ENCODE assay signal across 8 mouse cellular contexts in the genomic region with DNA sequence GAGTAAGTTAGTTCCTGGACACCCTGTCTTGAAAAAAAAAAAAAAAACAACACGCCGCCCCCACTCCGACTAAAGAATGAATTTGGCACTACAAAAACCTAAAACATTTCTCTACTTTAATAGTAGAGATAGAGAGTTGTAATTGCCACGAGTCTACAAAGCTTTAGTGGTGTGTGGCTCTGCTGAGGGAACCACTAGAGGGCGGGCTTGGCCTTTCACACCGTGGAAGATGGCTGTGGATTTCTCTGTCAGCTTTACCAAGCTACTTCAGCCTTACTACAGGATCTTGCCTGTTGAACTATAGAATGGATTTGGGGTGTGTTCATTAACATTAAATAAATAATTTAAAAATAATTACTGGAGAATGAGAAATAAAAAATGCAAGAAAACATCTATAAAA. TPM values are rescaled to one million over a fixed set of nuclear protein-coding genes. Genes with fewer than 3 reads are reported as not detected.
DNase-seq lines count a peak whose midpoint lies in the region; ATAC-seq and TF ChIP-seq lines count a peak whose summit lies in the region.

No protein-coding gene starts in this region.

- H3K4me3 ChIP-seq in G1E (ENCODE audit: low read depth, low read length) = no peak overlapping the region
- no peak overlapping the region for H3K4me3 ChIP-seq in forebrain, embryonic 15.5 days
- no peak overlapping the region for H3K4me3 ChIP-seq in hindbrain, embryonic 11.5 days (ENCODE audit: low read depth, low read length)

- H3K36me3 ChIP-seq in G1E (replicated peaks) = no peaks in the 10 kb centered on the region
- no peaks in the 10 kb centered on the region for H3K36me3 ChIP-seq in forebrain, embryonic 15.5 days
- H3K36me3 ChIP-seq in hindbrain, embryonic 11.5 days (ENCODE audit: control insufficient read depth, insufficient read depth, low read length) = no peaks in the 10 kb centered on the region

- WGBS in forebrain, embryonic 15.5 days = 12% methylated on average over 6 of the region's 6 CpGs
- 22% methylated on average over 6 of the region's 6 CpGs for WGBS in hindbrain, embryonic 11.5 days

- peak; percentile 51; the same call in 1 of the 2 replicates for ATAC-seq in G1E (ENCODE audit: extremely low read depth, insufficient number of reproducible peaks, low FRiP score, poor library complexity, severe bottlenecking)
- ATAC-seq in forebrain, embryonic 15.5 days (replicated peaks) = peak; percentile 89
- peak; percentile 61; the same call in 1 of the 2 replicates for ATAC-seq in hindbrain, embryonic 11.5 days (ENCODE audit: low FRiP score)

- peaks cover 23% of the 10 kb centered on the region for H3K27me3 ChIP-seq in G1E (ENCODE audit: insufficient read depth, low read length)
- no peaks in the 10 kb centered on the region for H3K27me3 ChIP-seq in forebrain, embryonic 15.5 days
- H3K27me3 ChIP-seq in hindbrain, embryonic 11.5 days (ENCODE audit: control insufficient read depth, insufficient read depth, low read length) = no peaks in the 10 kb centered on the region

- H3K9ac ChIP-seq in forebrain, embryonic 15.5 days (replicated peaks) = no peak overlapping the region
- H3K9ac ChIP-seq in hindbrain, embryonic 11.5 days (ENCODE audit: low read depth, low read length) = no peak overlapping the region

- TF ChIP-seq CTCF in G1E (IDR thresholded peaks at IDR 0.05; ENCODE audit: low read depth, low read length) = peak; percentile 88

- peaks cover 15% of the 10 kb centered on the region for H3K4me1 ChIP-seq in G1E (ENCODE audit: insufficient read depth, low read depth, low read length)
- peaks cover 7% of the 10 kb centered on the region for H3K4me1 ChIP-seq in forebrain, embryonic 15.5 days
- no peaks in the 10 kb centered on the region for H3K4me1 ChIP-seq in hindbrain, embryonic 11.5 days (replicated peaks; ENCODE audit: control insufficient read depth, insufficient read depth, low read length)

- H3K9me3 ChIP-seq in G1E (replicated peaks) = no peaks in the 10 kb centered on the region
- H3K9me3 ChIP-seq in forebrain, embryonic 15.5 days = no peaks in the 10 kb centered on the region
- H3K9me3 ChIP-seq in hindbrain, embryonic 11.5 days (ENCODE audit: control insufficient read depth, low read length) = no peaks in the 10 kb centered on the region

- peak; percentile 87 for DNase-seq in G1E (ENCODE audit: low spot score)
- DNase-seq in cerebellum, adult 11 months = peak; percentile 63
- DNase-seq in hindbrain, embryonic 11.5 days (ENCODE audit: low spot score) = peak; percentile 85
- peak; percentile 61 for DNase-seq in layer of hippocampus, adult 9-11 months
- DNase-seq in lung, postnatal 10 days = peak; percentile 86
- DNase-seq in retina, adult 2 months (ENCODE audit: low read depth, low spot score) = peak; percentile 62
- DNase-seq in thymus, postnatal 36 days = peak; percentile 73 to 78

- H3K4me2 ChIP-seq in forebrain, embryonic 15.5 days (replicated peaks) = no peak overlapping the region
- no peak overlapping the region for H3K4me2 ChIP-seq in hindbrain, embryonic 11.5 days (replicated peaks; ENCODE audit: low read depth, low read length)

- H3K27ac ChIP-seq in forebrain, embryonic 15.5 days (replicated peaks) = no peak overlapping the region
- H3K27ac ChIP-seq in hindbrain, embryonic 11.5 days (ENCODE audit: low read depth, low read length) = no peak overlapping the region

RNA-seq across cellular contexts. Expression of a gene that starts 32.1 kb away (rescaled TPM):
- total RNA-seq in G1E (2014; fragmentation: Nextera tagmentation) (53.0 and 72.6 TPM in 2 replicates), G1E (2017) (45.0 and 46.9 TPM in 2 replicates)
- polyA plus RNA-seq in G1E (2012) = 2.7 and 3.1 TPM in 2 replicates
- 320 and 350 TPM in 2 replicates for polyA plus RNA-seq in forebrain, embryonic 15.5 days (2015; fragmentation: Nextera tagmentation; extraction: Ambion mirVana)
- polyA plus RNA-seq in hindbrain, embryonic 11.5 days (2014; fragmentation: Nextera tagmentation; extraction: Ambion mirVana) = 268 and 275 TPM in 2 replicates

RNA-seq across cellular contexts. Expression of a gene that starts 35.1 kb away (rescaled TPM):
- 74.0 and 80.4 TPM in 2 replicates for total RNA-seq in G1E (2014; fragmentation: Nextera tagmentation)
- total RNA-seq in G1E (2017) = 162 and 188 TPM in 2 replicates
- 14.0 and 17.5 TPM in 2 replicates for polyA plus RNA-seq in G1E (2012)
- 157 and 164 TPM in 2 replicates for polyA plus RNA-seq in forebrain, embryonic 15.5 days (2015; fragmentation: Nextera tagmentation; extraction: Ambion mirVana)
- 240 and 245 TPM in 2 replicates for polyA plus RNA-seq in hindbrain, embryonic 11.5 days (2014; fragmentation: Nextera tagmentation; extraction: Ambion mirVana)

Comparison
In these comparisons a context has a peak if more than half of its experiments do, and no peak if none do; other contexts are left out.
1. RNA of a gene that starts 32.1 kb away (polyA plus RNA-seq): 320 to 350 TPM in forebrain, embryonic 15.5 days and 268 to 275 TPM in hindbrain, embryonic 11.5 days; 2.7 to 3.1 TPM in G1E; every median in the first group is over 10 times any median in the second.
2. Peak in every context shown above with its lines, with median percentiles within 50 percentile points of each other: ATAC-seq and DNase-seq.